Mouse (Mus musculus): ENCODE data around the gene Cxcl3. TPM values are rescaled to one million over a fixed set of nuclear protein-coding genes. Genes with fewer than 3 reads are reported as not detected.

The Cxcl3 gene
- polyA plus RNA-seq, 2 experiments, result 0.63 TPM; not detected in 1

- DNase-seq (ENCODE audit: low spot score) (no peak), ATAC-seq (ENCODE audit: low FRiP score, low read depth) (no peak)
- H3K4me2 ChIP-seq (replicated peaks; ENCODE audit: low read depth, low read length, severe bottlenecking), result peak within 1 kb of the TSS; percentile 47
- peak within 1 kb of the TSS; percentile 29; the same call in 1 of the 2 replicates for H3K9ac ChIP-seq (ENCODE audit: low read depth, low read length, severe bottlenecking)
- H3K9me3 ChIP-seq (ENCODE audit: control insufficient read depth, low read length), result no peaks in the 10 kb centered on the region
- no peak within 1 kb of the TSS for H3K27ac ChIP-seq (replicated peaks; ENCODE audit: low read depth, low read length)
- peak within 1 kb of the TSS; percentile 28 for H3K4me3 ChIP-seq (replicated peaks; ENCODE audit: low read length)
- no peaks in the 10 kb centered on the region for H3K36me3 ChIP-seq (ENCODE audit: control insufficient read depth, insufficient read depth, low read length)
- TF ChIP-seq POLR2A (IDR thresholded peaks at IDR 0.05; ENCODE audit: borderline replicate concordance, extremely low read depth, insufficient read depth, insufficient read length), result no peak
- WGBS, result 6% methylated on average over 32 of the region's 32 CpGs
- H3K4me1 ChIP-seq (ENCODE audit: control insufficient read depth, insufficient read depth, low read length), result peaks cover 21% of the 10 kb centered on the region
- H3K27me3 ChIP-seq (ENCODE audit: control insufficient read depth, insufficient read depth, low read length), result peaks cover 13% of the 10 kb centered on the region
Observed at GRCm38 (mm10) chr5:90759077-90760065, 26.5 kb upstream of the Cxcl3 start, which contains the start of gene Cxcl5. Gene Cxcl5, plus strand, starts transcription at chr5:90759360.

GRCm38 (mm10) chr5:90760303-90760702 is 25.6 kb upstream of the Cxcl3 start:
- ATAC-seq (ENCODE audit: low FRiP score, low read depth), result no peak

GRCm38 (mm10) chr5:90760844-90761243 is 25.1 kb upstream of the Cxcl3 start:
- H3K4me3 ChIP-seq (replicated peaks; ENCODE audit: low read length), result no peak overlapping the region
- H3K9me3 ChIP-seq (ENCODE audit: control insufficient read depth, low read length), result no peaks in the 10 kb centered on the region
- peaks cover 21% of the 10 kb centered on the region for H3K4me1 ChIP-seq (ENCODE audit: control insufficient read depth, insufficient read depth, low read length)
- H3K9ac ChIP-seq (ENCODE audit: low read depth, low read length, severe bottlenecking), result no peak overlapping the region
- ATAC-seq (ENCODE audit: low FRiP score, low read depth), result no peak
- no peak overlapping the region for H3K27ac ChIP-seq (replicated peaks; ENCODE audit: low read depth, low read length)
- DNase-seq (ENCODE audit: low spot score), result no peak
- no peaks in the 10 kb centered on the region for H3K36me3 ChIP-seq (ENCODE audit: control insufficient read depth, insufficient read depth, low read length)
- WGBS, result 74% methylated on average over 2 of the region's 2 CpGs
- no peak for TF ChIP-seq POLR2A (IDR thresholded peaks at IDR 0.05; ENCODE audit: borderline replicate concordance, extremely low read depth, insufficient read depth, insufficient read length)
- H3K4me2 ChIP-seq (replicated peaks; ENCODE audit: low read depth, low read length, severe bottlenecking), result no peak overlapping the region
- peaks cover 13% of the 10 kb centered on the region for H3K27me3 ChIP-seq (ENCODE audit: control insufficient read depth, insufficient read depth, low read length)

More at GRCm38 (mm10) chr5:90760303-90760702, 25.6 kb upstream of the Cxcl3 start:
- no peak for TF ChIP-seq POLR2A (IDR thresholded peaks at IDR 0.05; ENCODE audit: borderline replicate concordance, extremely low read depth, insufficient read depth, insufficient read length)
- Histone ChIP-seq H3K27me3 (ENCODE audit: control insufficient read depth, insufficient read depth, low read length) (peaks cover 13% of the 10 kb centered on the region), H3K4me3 (replicated peaks; ENCODE audit: low read length) (no peak overlapping the region), H3K27ac (replicated peaks; ENCODE audit: low read depth, low read length) (no peak overlapping the region), H3K9me3 (ENCODE audit: control insufficient read depth, low read length) (no peaks in the 10 kb centered on the region), H3K4me1 (ENCODE audit: control insufficient read depth, insufficient read depth, low read length) (peaks cover 21% of the 10 kb centered on the region), H3K9ac (ENCODE audit: low read depth, low read length, severe bottlenecking) (no peak overlapping the region), H3K36me3 (ENCODE audit: control insufficient read depth, insufficient read depth, low read length) (no peaks in the 10 kb centered on the region), H3K4me2 (replicated peaks; ENCODE audit: low read depth, low read length, severe bottlenecking) (no peak overlapping the region)
- no peak for DNase-seq (ENCODE audit: low spot score)
- WGBS, result 77% methylated on average over 4 of the region's 4 CpGs

GRCm38 (mm10) chr5:90761834-90762233 is 24.1 kb upstream of the Cxcl3 start:
- Histone ChIP-seq H3K9me3 (ENCODE audit: control insufficient read depth, low read length) (no peaks in the 10 kb centered on the region), H3K27me3 (ENCODE audit: control insufficient read depth, insufficient read depth, low read length) (peaks cover 13% of the 10 kb centered on the region), H3K4me3 (replicated peaks; ENCODE audit: low read length) (no peak overlapping the region), H3K36me3 (ENCODE audit: control insufficient read depth, insufficient read depth, low read length) (no peaks in the 10 kb centered on the region), H3K4me1 (ENCODE audit: control insufficient read depth, insufficient read depth, low read length) (peaks cover 21% of the 10 kb centered on the region), H3K4me2 (replicated peaks; ENCODE audit: low read depth, low read length, severe bottlenecking) (no peak overlapping the region), H3K27ac (replicated peaks; ENCODE audit: low read depth, low read length) (no peak overlapping the region), H3K9ac (ENCODE audit: low read depth, low read length, severe bottlenecking) (no peak overlapping the region)
- DNase-seq (ENCODE audit: low spot score) (no peak), ATAC-seq (ENCODE audit: low FRiP score, low read depth) (no peak)
- 87% methylated on average over 3 of the region's 3 CpGs for WGBS
- TF ChIP-seq POLR2A (IDR thresholded peaks at IDR 0.05; ENCODE audit: borderline replicate concordance, extremely low read depth, insufficient read depth, insufficient read length), result no peak

- no peak overlapping the region for H3K4me2 ChIP-seq (replicated peaks; ENCODE audit: low read depth, low read length, severe bottlenecking)
- WGBS, result 66% methylated on average over 12 of the region's 12 CpGs
- H3K9me3 ChIP-seq (ENCODE audit: control insufficient read depth, low read length), result no peaks in the 10 kb centered on the region
- no peak overlapping the region for H3K9ac ChIP-seq (ENCODE audit: low read depth, low read length, severe bottlenecking)
- no peak overlapping the region for H3K4me3 ChIP-seq (replicated peaks; ENCODE audit: low read length)
- DNase-seq (ENCODE audit: low spot score) (no peak), ATAC-seq (ENCODE audit: low FRiP score, low read depth) (no peak)
- H3K36me3 ChIP-seq (ENCODE audit: control insufficient read depth, insufficient read depth, low read length), result no peaks in the 10 kb centered on the region
- H3K27ac ChIP-seq (replicated peaks; ENCODE audit: low read depth, low read length), result no peak overlapping the region
- H3K4me1 ChIP-seq (ENCODE audit: control insufficient read depth, insufficient read depth, low read length), result peaks cover 3% of the 10 kb centered on the region
- TF ChIP-seq POLR2A (IDR thresholded peaks at IDR 0.05; ENCODE audit: borderline replicate concordance, extremely low read depth, insufficient read depth, insufficient read length), result no peak
- peaks cover 8% of the 10 kb centered on the region for H3K27me3 ChIP-seq (ENCODE audit: control insufficient read depth, insufficient read depth, low read length)
Observed at GRCm38 (mm10) chr5:90763912-90764665, 21.8 kb upstream of the Cxcl3 start.

Measured in limb, embryonic 14.5 days (tissue).